Mouse (Mus musculus): ENCODE measurements at regions not wholly inside any gene's neighbourhood (a gene's known extent, or its start where the extent isn't known, plus 50 kb on each side); places are given as distances from the start of the nearest gene placed in this dataset.
A peak's percentile ranks its signal among the peaks of the same experiment; 100 is the strongest.

GRCm38 (mm10) chr6:67169873-67170673 lies 67.9 kb upstream of the Serbp1 start:
- Histone ChIP-seq H3K9ac (ENCODE audit: insufficient read depth, low read depth, low read length, poor library complexity, severe bottlenecking) (no peak overlapping the region), H3K4me1 (ENCODE audit: control insufficient read depth in 2 of 2, insufficient read depth in 2 of 2, low read length in 2 of 2, poor library complexity in 1 of 2) (peaks cover 0 to 6% of the 10 kb centered on the region in 2 experiments; a peak in 1 of 4 replicates), H3K4me3 (ENCODE audit: insufficient read depth in 1 of 2, low read depth in 1 of 2, low read length in 2 of 2, poor library complexity in 1 of 2, severe bottlenecking in 1 of 2) (no peak overlapping the region), H3K9me3 (ENCODE audit: control insufficient read depth, insufficient read depth, low read depth, low read length) (no peaks in the 10 kb centered on the region), H3K27ac (ENCODE audit: insufficient read depth, low read depth, low read length, poor library complexity, severe bottlenecking) (no peak overlapping the region), H3K36me3 (ENCODE audit: control insufficient read depth, insufficient read depth, low read length, poor library complexity, severe bottlenecking) (no peaks in the 10 kb centered on the region)
- in situ Hi-C loops (cut with MboI; ENCODE audit: low sequenced_read_pairs in 2 of 2, unreplicated experiment in 2 of 2): loop anchor here (10.0 to 25.0 kb wide), 3 partner anchors 205 to 633 kb away; partner anchors contain the start of gene Mad2l1 (in 1 of the 2)
- TF ChIP-seq ZC3H11A (IDR thresholded peaks at IDR 0.05; ENCODE audit: borderline replicate concordance, low read depth, low read length): peak; percentile 91
- TF ChIP-seq HCFC1 (IDR thresholded peaks at IDR 0.05; ENCODE audit: borderline replicate concordance, insufficient read depth, low read length): no peak
- peak; percentile 66 for DNase-seq (ENCODE audit: low read depth, low spot score)

- peak overlapping the region; percentile 74; the same call in 1 of the 2 replicates for H3K27ac ChIP-seq (ENCODE audit: insufficient read depth, low read depth, low read length, poor library complexity, severe bottlenecking)
- no peak for DNase-seq (ENCODE audit: low read depth, low spot score)
- no peak for TF ChIP-seq ZC3H11A (IDR thresholded peaks at IDR 0.05; ENCODE audit: borderline replicate concordance, low read depth, low read length)
- TF ChIP-seq ZNF384 (IDR thresholded peaks at IDR 0.05; ENCODE audit: low read depth, low read length): peak; percentile 67
- TF ChIP-seq CHD2 (IDR thresholded peaks at IDR 0.05; ENCODE audit: low read depth, low read length): no peak
- TF ChIP-seq HCFC1 (IDR thresholded peaks at IDR 0.05; ENCODE audit: borderline replicate concordance, insufficient read depth, low read length): no peak
- peak; percentile 40; the same call in 1 of the 2 replicates for TF ChIP-seq MAFK (IDR thresholded peaks at IDR 0.05; ENCODE audit: insufficient read depth, low read depth, low read length)
- H3K4me1 ChIP-seq (ENCODE audit: control insufficient read depth in 2 of 2, insufficient read depth in 2 of 2, low read length in 2 of 2, poor library complexity in 1 of 2): peaks cover 0 to 6% of the 10 kb centered on the region in 2 experiments; a peak in 1 of 4 replicates
- H3K9ac ChIP-seq (ENCODE audit: insufficient read depth, low read depth, low read length, poor library complexity, severe bottlenecking): no peak overlapping the region
- in situ Hi-C loops (cut with MboI; ENCODE audit: low sequenced_read_pairs in 2 of 2, unreplicated experiment in 2 of 2): loop anchor here (10.0 to 25.0 kb wide), 3 partner anchors 204 to 632 kb away; partner anchors contain the start of gene Mad2l1 (in 1 of the 2)
- no peaks in the 10 kb centered on the region for H3K36me3 ChIP-seq (ENCODE audit: control insufficient read depth, insufficient read depth, low read length, poor library complexity, severe bottlenecking)
- H3K9me3 ChIP-seq (ENCODE audit: control insufficient read depth, insufficient read depth, low read depth, low read length): no peaks in the 10 kb centered on the region
- H3K4me3 ChIP-seq (ENCODE audit: insufficient read depth in 1 of 2, low read depth in 1 of 2, low read length in 2 of 2, poor library complexity in 1 of 2, severe bottlenecking in 1 of 2): peak overlapping the region; percentile 25 to 33; a peak in 3 of 4 replicates
These were observed 69.2 kb upstream of the Serbp1 start for GRCm38 (mm10) chr6:67168803-67169202.

- DNase-seq (ENCODE audit: low read depth, low spot score): peak; percentile 59
- no peaks in the 10 kb centered on the region for H3K36me3 ChIP-seq (ENCODE audit: control insufficient read depth, insufficient read depth, low read length, poor library complexity, severe bottlenecking)
- H3K9ac ChIP-seq (ENCODE audit: insufficient read depth, low read depth, low read length, poor library complexity, severe bottlenecking): peak overlapping the region; percentile 41; the same call in 1 of the 2 replicates
- TF ChIP-seq ZC3H11A (IDR thresholded peaks at IDR 0.05; ENCODE audit: borderline replicate concordance, low read depth, low read length): no peak
- 0 out of 2 replicates have a peak, but pooled peaks have one; percentile 34 for TF ChIP-seq ZNF384 (IDR thresholded peaks at IDR 0.05; ENCODE audit: low read depth, low read length)
- TF ChIP-seq HCFC1 (IDR thresholded peaks at IDR 0.05; ENCODE audit: borderline replicate concordance, insufficient read depth, low read length): peak; percentile 95
- no peak for TF ChIP-seq CHD2 (IDR thresholded peaks at IDR 0.05; ENCODE audit: low read depth, low read length)
- TF ChIP-seq MAFK (IDR thresholded peaks at IDR 0.05; ENCODE audit: insufficient read depth, low read depth, low read length): no peak
- peaks cover 0 to 6% of the 10 kb centered on the region in 2 experiments; a peak in 1 of 4 replicates for H3K4me1 ChIP-seq (ENCODE audit: control insufficient read depth in 2 of 2, insufficient read depth in 2 of 2, low read length in 2 of 2, poor library complexity in 1 of 2)
- peak overlapping the region; percentile 74 for H3K27ac ChIP-seq (ENCODE audit: insufficient read depth, low read depth, low read length, poor library complexity, severe bottlenecking)
- no peaks in the 10 kb centered on the region for H3K9me3 ChIP-seq (ENCODE audit: control insufficient read depth, insufficient read depth, low read depth, low read length)
- peak overlapping the region; percentile 25 to 33; a peak in 3 of 4 replicates for H3K4me3 ChIP-seq (ENCODE audit: insufficient read depth in 1 of 2, low read depth in 1 of 2, low read length in 2 of 2, poor library complexity in 1 of 2, severe bottlenecking in 1 of 2)
- in situ Hi-C loops (cut with MboI; ENCODE audit: low sequenced_read_pairs in 2 of 2, unreplicated experiment in 2 of 2): loop anchor here (10.0 to 25.0 kb wide), 3 partner anchors 203 to 631 kb away; partner anchors contain the start of gene Mad2l1 (in 1 of the 2)
These were observed 69.8 kb upstream of the Serbp1 start for GRCm38 (mm10) chr6:67168031-67168777.

GRCm38 (mm10) chr6:67165091-67165490 lies 72.9 kb upstream of the Serbp1 start:
- DNase-seq (ENCODE audit: low read depth, low spot score): no peak
- no peak overlapping the region for H3K9ac ChIP-seq (ENCODE audit: insufficient read depth, low read depth, low read length, poor library complexity, severe bottlenecking)
- in situ Hi-C loops (cut with MboI; ENCODE audit: low sequenced_read_pairs in 2 of 2, unreplicated experiment in 2 of 2): loop anchor here (10.0 to 25.0 kb wide), 3 partner anchors 200 to 628 kb away; partner anchors contain the start of gene Mad2l1 (in 1 of the 2)
- H3K4me3 ChIP-seq (ENCODE audit: insufficient read depth in 1 of 2, low read depth in 1 of 2, low read length in 2 of 2, poor library complexity in 1 of 2, severe bottlenecking in 1 of 2): no peak overlapping the region
- H3K4me1 ChIP-seq (ENCODE audit: control insufficient read depth in 2 of 2, insufficient read depth in 2 of 2, low read length in 2 of 2, poor library complexity in 1 of 2): peaks cover 0 to 8% of the 10 kb centered on the region in 2 experiments; a peak in 1 of 4 replicates
- no peak overlapping the region for H3K27ac ChIP-seq (ENCODE audit: insufficient read depth, low read depth, low read length, poor library complexity, severe bottlenecking)
- H3K9me3 ChIP-seq (ENCODE audit: control insufficient read depth, insufficient read depth, low read depth, low read length): no peaks in the 10 kb centered on the region
- no peaks in the 10 kb centered on the region for H3K36me3 ChIP-seq (ENCODE audit: control insufficient read depth, insufficient read depth, low read length, poor library complexity, severe bottlenecking)
- TF ChIP-seq HCFC1 (IDR thresholded peaks at IDR 0.05; ENCODE audit: borderline replicate concordance, insufficient read depth, low read length) (no peak), ZNF384 (IDR thresholded peaks at IDR 0.05; ENCODE audit: low read depth, low read length) (0 out of 2 replicates have a peak, but pooled peaks have one; percentile 15)
